ENCODE assay signal across 8 mouse cellular contexts in the genomic region with DNA sequence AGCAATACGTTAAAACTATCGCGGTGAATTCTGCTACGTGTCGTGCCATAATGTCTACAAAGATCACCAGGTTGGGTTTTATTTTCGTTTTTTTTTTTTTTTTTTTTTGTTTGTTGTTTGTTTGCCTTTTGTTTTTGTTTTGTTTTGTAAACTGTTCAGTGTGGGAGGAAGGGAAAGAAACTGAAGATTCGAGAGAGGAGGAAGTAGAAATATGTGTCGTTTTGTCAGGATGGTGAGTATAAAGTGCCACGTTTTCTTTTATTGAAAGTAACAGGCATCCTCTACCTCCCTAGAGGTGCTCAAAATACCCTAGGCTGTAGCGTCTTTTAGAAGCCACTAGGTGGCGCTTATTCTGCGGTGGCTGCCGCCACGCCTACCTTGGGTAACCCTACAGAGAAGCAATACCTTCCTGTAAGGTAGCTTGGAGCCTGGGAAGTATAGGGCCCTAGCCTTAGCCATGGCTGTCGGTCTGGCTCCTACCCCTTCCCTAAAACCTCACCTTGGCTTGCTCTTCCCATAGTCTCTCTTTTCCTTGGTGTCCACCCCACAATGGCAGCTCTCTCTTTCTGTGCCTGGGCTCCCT.
DNase-seq lines count a peak whose midpoint lies in the region; ATAC-seq and TF ChIP-seq lines count a peak whose summit lies in the region.
"Had no signal": no experiment of that assay in that cellular context is flagged by ENCODE, and none has a peak within 500 bp of the region (broad histone marks: within the 10 kb centered on the region; RNA-seq: fewer than 3 reads in every experiment).

No protein-coding gene starts in this region.

- no peak for TF ChIP-seq EP300 in liver, embryonic 14.5 days (IDR thresholded peaks at IDR 0.05; ENCODE audit: low read depth)

- H3K79me2 ChIP-seq in liver, adult 2 months (ENCODE audit: control insufficient read depth, insufficient read depth, low read length) = no peaks in the 10 kb centered on the region

- no peaks in the 10 kb centered on the region for H3K27me3 ChIP-seq in liver, adult 2 months (ENCODE audit: control insufficient read depth, insufficient read depth, low read length)
- H3K27me3 ChIP-seq in liver, embryonic 11.5 days (replicated peaks; ENCODE audit: control insufficient read depth, insufficient read depth, low read length) = no peaks in the 10 kb centered on the region
- H3K27me3 ChIP-seq in liver, embryonic 14.5 days (ENCODE audit: control insufficient read depth, insufficient read depth, low read length) = no peaks in the 10 kb centered on the region
- H3K27me3 ChIP-seq in neural tube, embryonic 15.5 days (replicated peaks) = no peaks in the 10 kb centered on the region
- no peaks in the 10 kb centered on the region for H3K27me3 ChIP-seq in heart, embryonic 12.5 days (replicated peaks)
- H3K27me3 ChIP-seq: heart, embryonic 13.5 days had no signal

- H3K36me3 ChIP-seq in liver, adult 2 months (ENCODE audit: control insufficient read depth, insufficient read depth, low read length) = no peaks in the 10 kb centered on the region
- no peaks in the 10 kb centered on the region for H3K36me3 ChIP-seq in liver, embryonic 11.5 days (ENCODE audit: control insufficient read depth, insufficient read depth, low read length)
- H3K36me3 ChIP-seq in ES-E14 (ENCODE audit: control insufficient read depth, insufficient read depth, low read length, poor library complexity, severe bottlenecking) = no peaks in the 10 kb centered on the region
- H3K36me3 ChIP-seq in liver, embryonic 14.5 days (replicated peaks; ENCODE audit: control insufficient read depth, insufficient read depth, low read depth) = no peaks in the 10 kb centered on the region
- H3K36me3 ChIP-seq in neural tube, embryonic 15.5 days = no peaks in the 10 kb centered on the region
- no peaks in the 10 kb centered on the region for H3K36me3 ChIP-seq in heart, embryonic 12.5 days
- H3K36me3 ChIP-seq: heart, embryonic 13.5 days had no signal

- peak; percentile 16 for DNase-seq in liver, adult 2 months (ENCODE audit: extremely low read depth, low read depth, low spot score)
- no peak for DNase-seq in liver, embryonic 11.5 days (ENCODE audit: low spot score)
- peak; percentile 35 for DNase-seq in ES-E14 (ENCODE audit: low read depth, low spot score)
- no peak for DNase-seq in liver, embryonic 14.5 days (ENCODE audit: low read depth in 3 of 3, low spot score in 3 of 3)

- TF ChIP-seq CTCF in liver, adult 2 months (IDR thresholded peaks at IDR 0.05; ENCODE audit: low read depth, low read length) = peak; percentile 81
- peak; percentile 64 for TF ChIP-seq CTCF in bone marrow, adult 2 months (IDR thresholded peaks at IDR 0.05; ENCODE audit: control insufficient read depth, insufficient read depth, low read length)
- peak; percentile 70 for TF ChIP-seq CTCF in liver, embryonic 14.5 days (IDR thresholded peaks at IDR 0.05; ENCODE audit: low read depth)

- in situ Hi-C loops in ES-E14 (cut with MboI; ENCODE audit: low sequenced_read_pairs in 2 of 2, unreplicated experiment in 2 of 2) = no loop called here

- 27% methylated on average over 15 of the region's 15 CpGs for WGBS in liver, adult 2 months
- 19% methylated on average over 15 of the region's 15 CpGs for WGBS in liver, embryonic 11.5 days
- 22% methylated on average over 15 of the region's 15 CpGs for WGBS in bone marrow, adult 2 months
- 16% methylated on average over 15 of the region's 15 CpGs for WGBS in liver, embryonic 14.5 days (ENCODE audit: insufficient replicate concordance)
- 27% methylated on average over 15 of the region's 15 CpGs for WGBS in neural tube, embryonic 15.5 days
- WGBS in heart, embryonic 12.5 days = 28% methylated on average over 15 of the region's 15 CpGs

- H3K4me1 ChIP-seq in liver, adult 2 months (ENCODE audit: control insufficient read depth, insufficient read depth, low read length) = no peaks in the 10 kb centered on the region
- H3K4me1 ChIP-seq in liver, embryonic 11.5 days (replicated peaks; ENCODE audit: control insufficient read depth, insufficient read depth, low read length) = no peaks in the 10 kb centered on the region
- no peaks in the 10 kb centered on the region for H3K4me1 ChIP-seq in ES-E14 (ENCODE audit: control insufficient read depth in 2 of 2, insufficient read depth in 2 of 2, low read length in 2 of 2, poor library complexity in 1 of 2)
- no peaks in the 10 kb centered on the region for H3K4me1 ChIP-seq in bone marrow, adult 2 months (ENCODE audit: control insufficient read depth, insufficient read depth, low read length)
- no peaks in the 10 kb centered on the region for H3K4me1 ChIP-seq in liver, embryonic 14.5 days (replicated peaks; ENCODE audit: control insufficient read depth in 2 of 2, insufficient read depth in 2 of 2, low read length in 1 of 2)
- H3K4me1 ChIP-seq in neural tube, embryonic 15.5 days = peaks cover 17% of the 10 kb centered on the region
- peaks cover 10% of the 10 kb centered on the region for H3K4me1 ChIP-seq in heart, embryonic 12.5 days (replicated peaks)

- H3K4me2 ChIP-seq in liver, embryonic 11.5 days = no peak overlapping the region
- no peak overlapping the region for H3K4me2 ChIP-seq in liver, embryonic 14.5 days (ENCODE audit: low read depth)
- H3K4me2 ChIP-seq in neural tube, embryonic 15.5 days = no peak overlapping the region
- no peak overlapping the region for H3K4me2 ChIP-seq in heart, embryonic 12.5 days
- H3K4me2 ChIP-seq: heart, embryonic 13.5 days had no signal

- H3K4me3 ChIP-seq in liver, adult 2 months (ENCODE audit: insufficient read depth, low read depth, low read length) = no peak overlapping the region
- no peak overlapping the region for H3K4me3 ChIP-seq in liver, embryonic 11.5 days (ENCODE audit: low read depth, low read length)
- H3K4me3 ChIP-seq in ES-E14 (ENCODE audit: insufficient read depth in 1 of 2, low read depth in 1 of 2, low read length in 2 of 2, poor library complexity in 1 of 2, severe bottlenecking in 1 of 2) = no peak overlapping the region
- no peak overlapping the region for H3K4me3 ChIP-seq in bone marrow, adult 2 months (replicated peaks; ENCODE audit: control insufficient read depth, low read depth, low read length)
- no peak overlapping the region for H3K4me3 ChIP-seq in liver, embryonic 14.5 days (ENCODE audit: insufficient read depth in 1 of 2, low read depth in 2 of 2, low read length in 2 of 2)
- no peak overlapping the region for H3K4me3 ChIP-seq in neural tube, embryonic 15.5 days (replicated peaks)
- no peak overlapping the region for H3K4me3 ChIP-seq in heart, embryonic 12.5 days
- H3K4me3 ChIP-seq: heart, embryonic 13.5 days had no signal

- H3K9me3 ChIP-seq in liver, embryonic 11.5 days (ENCODE audit: control insufficient read depth, low read length) = no peaks in the 10 kb centered on the region
- H3K9me3 ChIP-seq in ES-E14 (ENCODE audit: control insufficient read depth, insufficient read depth, low read depth, low read length) = no peaks in the 10 kb centered on the region
- H3K9me3 ChIP-seq in liver, embryonic 14.5 days (ENCODE audit: control insufficient read depth, low read length) = no peaks in the 10 kb centered on the region
- H3K9me3 ChIP-seq in neural tube, embryonic 15.5 days (replicated peaks) = no peaks in the 10 kb centered on the region
- peaks cover 2% of the 10 kb centered on the region; the same call in 1 of the 2 replicates for H3K9me3 ChIP-seq in heart, embryonic 12.5 days (replicated peaks)
- H3K9me3 ChIP-seq: heart, embryonic 13.5 days had no signal

- H3K9ac ChIP-seq in liver, adult 2 months (ENCODE audit: low read depth, low read length) = no peak overlapping the region
- H3K9ac ChIP-seq in liver, embryonic 11.5 days (ENCODE audit: low read depth, low read length) = no peak overlapping the region
- H3K9ac ChIP-seq in ES-E14 (ENCODE audit: insufficient read depth, low read depth, low read length, poor library complexity, severe bottlenecking) = no peak overlapping the region
- H3K9ac ChIP-seq in liver, embryonic 14.5 days (replicated peaks) = no peak overlapping the region
- no peak overlapping the region for H3K9ac ChIP-seq in neural tube, embryonic 15.5 days (replicated peaks)
- no peak overlapping the region for H3K9ac ChIP-seq in heart, embryonic 12.5 days
- H3K9ac ChIP-seq: heart, embryonic 13.5 days had no signal

- no peak for TF ChIP-seq POLR2A in liver, adult 2 months (IDR thresholded peaks at IDR 0.05; ENCODE audit: extremely low read depth, insufficient read depth, low read length)
- no peak for TF ChIP-seq POLR2A in bone marrow, adult 2 months (IDR thresholded peaks at IDR 0.05; ENCODE audit: borderline replicate concordance, control insufficient read depth, low read depth, low read length)

- H3K27ac ChIP-seq in liver, adult 2 months (replicated peaks; ENCODE audit: insufficient read depth, low read depth, low read length) = no peak overlapping the region
- no peak overlapping the region for H3K27ac ChIP-seq in liver, embryonic 11.5 days (ENCODE audit: low read depth, low read length)
- H3K27ac ChIP-seq in ES-E14 (ENCODE audit: insufficient read depth, low read depth, low read length, poor library complexity, severe bottlenecking) = no peak overlapping the region
- H3K27ac ChIP-seq in bone marrow, adult 2 months (ENCODE audit: control insufficient read depth, insufficient read depth, low read depth, low read length, poor library complexity) = no peak overlapping the region
- no peak overlapping the region for H3K27ac ChIP-seq in liver, embryonic 14.5 days
- H3K27ac ChIP-seq in neural tube, embryonic 15.5 days (replicated peaks) = no peak overlapping the region
- H3K27ac ChIP-seq in heart, embryonic 12.5 days (ENCODE audit: poor library complexity, severe bottlenecking) = no peak overlapping the region
- H3K27ac ChIP-seq: heart, embryonic 13.5 days had no signal

- ATAC-seq in liver, embryonic 11.5 days (replicated peaks; ENCODE audit: low FRiP score) = no peak
- ATAC-seq in liver, embryonic 14.5 days (ENCODE audit: insufficient read depth) = no peak
- no peak for ATAC-seq in neural tube, embryonic 15.5 days (ENCODE audit: low FRiP score)
- no peak for ATAC-seq in heart, embryonic 12.5 days (ENCODE audit: insufficient number of reproducible peaks, low FRiP score)

TF ChIP-seq in ES-E14, 5 proteins besides CTCF, POLR2A, EP300 and RAD21:
- TF ChIP-seq ZNF384 (IDR thresholded peaks at IDR 0.05; ENCODE audit: low read depth, low read length) = peak; percentile 65
- no peak for TF ChIP-seq CHD2 (IDR thresholded peaks at IDR 0.05; ENCODE audit: low read depth, low read length)
- no peak for TF ChIP-seq ZC3H11A (IDR thresholded peaks at IDR 0.05; ENCODE audit: borderline replicate concordance, low read depth, low read length)

Comparison
In these comparisons a context has a peak if more than half of its experiments do, and no peak if none do; other contexts are left out.
1. DNase-seq: peak in liver, adult 2 months (single experiment) and ES-E14 (single experiment); none in liver, embryonic 11.5 days (single experiment) and liver, embryonic 14.5 days (0 of 3).
2. Peak in every context shown above with its lines, with median percentiles within 50 percentile points of each other: CTCF ChIP-seq.